Mouse (Mus musculus): ENCODE results near the gene Phpt1.

DNA sequence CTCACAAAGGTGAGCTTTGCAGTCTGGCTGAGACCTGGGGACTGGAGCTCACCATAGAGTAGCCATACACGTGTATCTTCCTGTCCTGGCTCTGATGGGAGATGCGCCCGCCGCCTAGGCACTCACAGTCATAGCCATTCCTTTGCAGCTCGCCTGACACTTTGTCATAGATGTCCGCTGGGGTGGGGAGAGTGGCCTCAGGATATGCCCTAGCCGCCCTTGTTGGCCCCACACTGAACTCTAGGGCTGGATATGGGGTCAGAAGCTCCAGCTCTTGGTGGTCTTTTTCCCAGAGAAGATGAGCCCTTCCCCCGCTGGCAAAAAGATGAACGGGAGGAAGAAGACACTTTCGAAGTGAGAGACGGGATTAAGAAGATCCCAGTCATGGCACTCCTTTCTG is 888 bp downstream of the Phpt1 start:
- TF ChIP-seq GATA1 (IDR thresholded peaks at IDR 0.05; ENCODE audit: borderline replicate concordance, low read length) = no peak
- TF ChIP-seq FLI1 (IDR thresholded peaks at IDR 0.05; ENCODE audit: low read length) = no peak
